Mouse (Mus musculus): ENCODE results near the gene Bfsp1. TPM values are rescaled to one million over a fixed set of nuclear protein-coding genes. Genes with fewer than 3 reads are reported as not detected.

Gene Bfsp1
- total RNA-seq, 1 experiment: 0.62 TPM

- no peaks in the 10 kb centered on the region for H3K36me3 ChIP-seq (ENCODE audit: control insufficient read depth, insufficient read depth, low read length, poor library complexity, severe bottlenecking)
- H3K9ac ChIP-seq (ENCODE audit: insufficient read depth, low read depth, low read length, poor library complexity, severe bottlenecking): no peak overlapping the region
- no peak overlapping the region for H3K4me3 ChIP-seq (ENCODE audit: insufficient read depth in 1 of 2, low read depth in 1 of 2, low read length in 2 of 2, poor library complexity in 1 of 2, severe bottlenecking in 1 of 2)
- H3K9me3 ChIP-seq (ENCODE audit: control insufficient read depth, insufficient read depth, low read depth, low read length): no peaks in the 10 kb centered on the region
- in situ Hi-C loops (cut with MboI; ENCODE audit: low sequenced_read_pairs in 2 of 2, unreplicated experiment in 2 of 2): no loop called here
- DNase-seq (ENCODE audit: low read depth, low spot score): no peak
- no peaks in the 10 kb centered on the region for H3K4me1 ChIP-seq (ENCODE audit: control insufficient read depth in 2 of 2, insufficient read depth in 2 of 2, low read length in 2 of 2, poor library complexity in 1 of 2)
- TF ChIP-seq ZNF384 (IDR thresholded peaks at IDR 0.05; ENCODE audit: low read depth, low read length): no peak
- TF ChIP-seq ZC3H11A (IDR thresholded peaks at IDR 0.05; ENCODE audit: borderline replicate concordance, low read depth, low read length): no peak
- no peak for TF ChIP-seq HCFC1 (IDR thresholded peaks at IDR 0.05; ENCODE audit: borderline replicate concordance, insufficient read depth, low read length)
- H3K27ac ChIP-seq (ENCODE audit: insufficient read depth, low read depth, low read length, poor library complexity, severe bottlenecking): no peak overlapping the region
Observed at GRCm38 (mm10) chr2:143806924-143807664, 55.9 kb downstream of the Bfsp1 start.

DNA sequence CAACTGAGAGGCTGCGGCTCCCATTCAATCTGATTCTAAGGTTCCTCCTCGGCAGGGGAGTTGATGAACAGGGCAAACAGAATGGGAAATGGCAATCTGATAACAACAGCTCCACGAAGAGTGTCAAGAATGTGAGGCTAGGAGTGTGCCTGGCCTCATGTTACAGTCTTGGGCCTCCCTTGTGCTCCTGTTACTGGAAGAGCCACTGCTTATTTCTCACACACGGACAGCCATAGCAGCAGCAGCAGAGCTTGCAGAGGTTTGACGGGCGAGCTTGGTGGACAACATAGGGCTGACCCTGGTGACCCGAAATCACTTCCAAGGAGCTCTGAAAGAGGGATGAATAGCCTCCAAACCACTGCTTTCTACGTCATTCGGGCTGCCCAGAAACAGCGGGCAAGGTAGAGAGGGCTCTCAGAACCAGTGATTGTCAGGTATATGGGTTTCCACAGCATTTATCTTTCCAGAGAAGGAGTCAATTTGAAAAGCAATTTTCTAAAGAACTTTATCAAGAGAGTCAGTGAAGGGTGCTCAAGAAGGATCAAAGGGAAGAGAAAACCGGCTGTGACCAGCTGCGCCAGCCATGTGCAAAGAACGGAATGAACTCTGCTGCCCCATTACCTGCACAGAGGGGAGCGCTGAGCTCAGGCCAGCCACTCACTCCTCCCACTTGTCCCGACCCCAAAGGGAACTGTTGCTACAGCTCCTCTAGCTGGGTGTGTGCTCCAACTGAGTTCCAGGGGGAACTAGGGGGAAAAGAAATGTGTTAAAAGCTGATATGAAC lies 56.6 kb downstream of the Bfsp1 start:
- Histone ChIP-seq H3K27ac (ENCODE audit: insufficient read depth, low read depth, low read length, poor library complexity, severe bottlenecking) (no peak overlapping the region), H3K9ac (ENCODE audit: insufficient read depth, low read depth, low read length, poor library complexity, severe bottlenecking) (no peak overlapping the region), H3K4me3 (ENCODE audit: insufficient read depth in 1 of 2, low read depth in 1 of 2, low read length in 2 of 2, poor library complexity in 1 of 2, severe bottlenecking in 1 of 2) (no peak overlapping the region), H3K4me1 (ENCODE audit: control insufficient read depth in 2 of 2, insufficient read depth in 2 of 2, low read length in 2 of 2, poor library complexity in 1 of 2) (no peaks in the 10 kb centered on the region), H3K9me3 (ENCODE audit: control insufficient read depth, insufficient read depth, low read depth, low read length) (no peaks in the 10 kb centered on the region), H3K36me3 (ENCODE audit: control insufficient read depth, insufficient read depth, low read length, poor library complexity, severe bottlenecking) (no peaks in the 10 kb centered on the region)
- TF ChIP-seq CHD2 (IDR thresholded peaks at IDR 0.05; ENCODE audit: low read depth, low read length): no peak
- no peak for TF ChIP-seq HCFC1 (IDR thresholded peaks at IDR 0.05; ENCODE audit: borderline replicate concordance, insufficient read depth, low read length)
- in situ Hi-C loops (cut with MboI; ENCODE audit: low sequenced_read_pairs in 2 of 2, unreplicated experiment in 2 of 2): no loop called here
- no peak for DNase-seq (ENCODE audit: low read depth, low spot score)

- no peak for TF ChIP-seq ZNF384 (IDR thresholded peaks at IDR 0.05; ENCODE audit: low read depth, low read length)
- no peak for TF ChIP-seq ZC3H11A (IDR thresholded peaks at IDR 0.05; ENCODE audit: borderline replicate concordance, low read depth, low read length)
- TF ChIP-seq HCFC1 (IDR thresholded peaks at IDR 0.05; ENCODE audit: borderline replicate concordance, insufficient read depth, low read length): no peak
- TF ChIP-seq MAFK (IDR thresholded peaks at IDR 0.05; ENCODE audit: insufficient read depth, low read depth, low read length): no peak
- no peak for TF ChIP-seq CHD2 (IDR thresholded peaks at IDR 0.05; ENCODE audit: low read depth, low read length)
- in situ Hi-C loops (cut with MboI; ENCODE audit: low sequenced_read_pairs in 2 of 2, unreplicated experiment in 2 of 2): no loop called here
- H3K36me3 ChIP-seq (ENCODE audit: control insufficient read depth, insufficient read depth, low read length, poor library complexity, severe bottlenecking): no peaks in the 10 kb centered on the region
- no peaks in the 10 kb centered on the region for H3K9me3 ChIP-seq (ENCODE audit: control insufficient read depth, insufficient read depth, low read depth, low read length)
- no peak overlapping the region for H3K4me3 ChIP-seq (ENCODE audit: insufficient read depth in 1 of 2, low read depth in 1 of 2, low read length in 2 of 2, poor library complexity in 1 of 2, severe bottlenecking in 1 of 2)
- no peak for DNase-seq (ENCODE audit: low read depth, low spot score)
- no peaks in the 10 kb centered on the region for H3K4me1 ChIP-seq (ENCODE audit: control insufficient read depth in 2 of 2, insufficient read depth in 2 of 2, low read length in 2 of 2, poor library complexity in 1 of 2)
- H3K9ac ChIP-seq (ENCODE audit: insufficient read depth, low read depth, low read length, poor library complexity, severe bottlenecking): no peak overlapping the region
- H3K27ac ChIP-seq (ENCODE audit: insufficient read depth, low read depth, low read length, poor library complexity, severe bottlenecking): no peak overlapping the region
Observed at GRCm38 (mm10) chr2:143801097-143801496, 61.9 kb downstream of the Bfsp1 start.

DNA sequence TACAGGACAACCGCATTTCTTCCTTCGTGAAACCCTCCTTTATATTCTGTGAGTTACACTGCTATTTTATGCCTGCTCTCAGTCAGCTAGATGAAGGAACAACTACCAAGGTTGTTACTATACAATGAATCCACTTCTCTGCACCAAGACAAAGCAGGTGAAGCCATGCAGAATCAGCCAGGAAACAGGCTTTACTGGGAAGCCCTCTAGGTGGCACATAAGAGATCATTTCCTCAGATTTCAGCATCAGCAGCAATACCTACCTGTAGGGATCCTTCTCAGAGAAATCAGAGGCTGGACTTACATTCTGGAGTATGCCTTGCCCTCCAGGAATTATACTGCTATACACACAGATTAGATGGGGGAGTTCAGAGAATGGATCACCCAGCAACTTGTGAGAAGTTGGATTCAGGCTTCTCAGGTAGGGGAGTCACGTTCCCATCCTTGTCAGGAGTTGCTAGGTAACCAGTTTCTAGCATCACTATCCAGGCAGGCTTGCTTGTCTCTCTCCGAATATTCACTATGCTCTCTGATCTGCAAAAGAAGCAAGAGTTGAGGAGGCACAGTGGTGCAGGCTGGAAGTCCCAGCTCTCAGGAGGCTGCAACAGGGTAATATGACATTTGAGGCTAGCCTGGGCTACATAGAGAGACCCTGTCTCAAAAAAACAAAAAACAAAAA lies 66.5 kb downstream of the Bfsp1 start:
- in situ Hi-C loops (cut with MboI; ENCODE audit: low sequenced_read_pairs in 2 of 2, unreplicated experiment in 2 of 2): no loop called here
- no peak overlapping the region for H3K9ac ChIP-seq (ENCODE audit: insufficient read depth, low read depth, low read length, poor library complexity, severe bottlenecking)

More for the DNA sequence above, 66.5 kb downstream of the Bfsp1 start:
- Histone ChIP-seq H3K9me3 (ENCODE audit: control insufficient read depth, insufficient read depth, low read depth, low read length) (no peaks in the 10 kb centered on the region), H3K27ac (ENCODE audit: insufficient read depth, low read depth, low read length, poor library complexity, severe bottlenecking) (no peak overlapping the region), H3K4me3 (ENCODE audit: insufficient read depth in 1 of 2, low read depth in 1 of 2, low read length in 2 of 2, poor library complexity in 1 of 2, severe bottlenecking in 1 of 2) (no peak overlapping the region), H3K36me3 (ENCODE audit: control insufficient read depth, insufficient read depth, low read length, poor library complexity, severe bottlenecking) (no peaks in the 10 kb centered on the region), H3K4me1 (ENCODE audit: control insufficient read depth in 2 of 2, insufficient read depth in 2 of 2, low read length in 2 of 2, poor library complexity in 1 of 2) (no peaks in the 10 kb centered on the region)
- no peak for TF ChIP-seq MAFK (IDR thresholded peaks at IDR 0.05; ENCODE audit: insufficient read depth, low read depth, low read length)
- no peak for TF ChIP-seq ZC3H11A (IDR thresholded peaks at IDR 0.05; ENCODE audit: borderline replicate concordance, low read depth, low read length)
- TF ChIP-seq CHD2 (IDR thresholded peaks at IDR 0.05; ENCODE audit: low read depth, low read length): no peak
- no peak for TF ChIP-seq ZNF384 (IDR thresholded peaks at IDR 0.05; ENCODE audit: low read depth, low read length)
- TF ChIP-seq HCFC1 (IDR thresholded peaks at IDR 0.05; ENCODE audit: borderline replicate concordance, insufficient read depth, low read length): no peak
- no peak for DNase-seq (ENCODE audit: low read depth, low spot score)

All from ES-E14 (cell line).